Mouse (Mus musculus) gastrocnemius, postnatal 14 days (tissue): ENCODE data around the gene Rps28. TPM values are rescaled to one million over a fixed set of nuclear protein-coding genes. Genes with fewer than 3 reads are reported as not detected.
A peak's percentile ranks its signal among the peaks of the same experiment; 100 is the strongest.

ENCODE experiments used
- DNase-seq: peaks from one replicate; pipeline ENCODE4 v3.0.0; 2021; ENCODE audit warnings: mixed read lengths
- intact Hi-C: fragments of 180-260 bp; cut with DNase I; formaldehyde crosslinking; loops from one replicate; pipeline ENCODE4 v1.15.1; 2025; ENCODE audit warnings: low total_unique reads
- total RNA-seq, 2 experiments: library from RNA; stranded (reverse); gene quantifications; 2 replicates each; pipeline ENCODE4 v1.2.3; 2021

Rps28 gene
- total RNA-seq, 2 experiments from 2014 or later, result 867 to 957 TPM

DNA sequence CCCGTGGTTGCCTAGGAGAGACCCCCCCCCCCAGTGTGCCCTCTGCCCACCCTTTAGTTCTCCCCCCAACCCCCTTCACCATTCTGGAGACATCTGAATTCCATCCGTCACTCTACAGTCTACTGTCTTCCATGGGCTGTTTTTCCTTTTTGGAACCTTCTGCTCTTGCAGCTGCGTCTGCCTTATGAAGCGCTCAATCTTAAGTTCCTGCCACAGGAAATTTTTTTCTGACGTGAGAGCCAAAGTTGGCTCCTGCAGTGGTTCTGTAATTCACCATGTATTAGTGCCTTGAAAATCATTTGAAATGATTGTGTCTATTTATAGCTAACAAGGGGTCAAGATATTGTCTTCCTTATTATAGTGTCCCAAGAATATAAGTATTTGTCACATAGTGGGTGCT lies 7.8 kb downstream of the Rps28 start:
- intact Hi-C loops, result no loop called here
- DNase-seq, result no peak

DNA sequence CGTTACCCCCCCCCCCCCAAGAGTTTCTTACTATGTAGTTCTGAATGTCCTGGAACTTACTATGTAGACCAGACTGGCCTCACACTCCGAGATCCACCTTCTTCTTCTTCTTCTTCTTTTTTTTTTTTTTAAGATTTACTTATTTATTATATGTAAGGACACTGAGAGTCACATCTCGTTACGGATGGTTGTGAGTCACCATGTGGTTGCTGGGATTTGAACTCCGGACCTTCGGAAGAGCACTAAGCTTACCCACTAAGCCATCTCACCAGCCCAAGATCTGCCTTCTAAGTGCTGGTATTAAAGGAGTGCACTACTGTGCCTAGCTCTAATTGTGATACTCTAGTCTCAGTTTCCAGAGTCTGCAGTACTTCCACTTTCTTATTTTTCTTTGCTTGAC lies 9.0 kb downstream of the Rps28 start:
- intact Hi-C loops, result no loop called here
- DNase-seq, result no peak

DNA sequence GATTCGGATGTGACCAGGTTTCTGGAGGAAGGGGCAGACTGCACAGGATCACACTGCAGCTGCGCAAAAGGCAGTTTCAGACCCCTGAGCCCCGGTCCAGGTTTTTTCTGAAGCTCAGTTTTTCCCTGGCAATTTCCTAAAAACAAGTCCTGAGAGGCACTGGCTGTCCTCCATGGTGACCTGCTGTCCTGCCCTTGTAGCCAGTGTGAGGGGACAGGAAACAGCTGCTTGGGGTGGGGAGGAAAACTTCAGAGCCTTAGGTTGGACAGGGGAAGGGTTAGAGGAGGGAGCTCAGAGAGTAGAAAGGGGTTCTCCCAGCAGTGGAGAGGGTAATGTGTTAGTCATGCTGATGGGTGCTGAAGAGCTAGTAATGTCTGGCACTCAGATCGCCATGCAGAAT lies 11.4 kb downstream of the Rps28 start:
- no peak for DNase-seq
- intact Hi-C loops, result no loop called here

DNA sequence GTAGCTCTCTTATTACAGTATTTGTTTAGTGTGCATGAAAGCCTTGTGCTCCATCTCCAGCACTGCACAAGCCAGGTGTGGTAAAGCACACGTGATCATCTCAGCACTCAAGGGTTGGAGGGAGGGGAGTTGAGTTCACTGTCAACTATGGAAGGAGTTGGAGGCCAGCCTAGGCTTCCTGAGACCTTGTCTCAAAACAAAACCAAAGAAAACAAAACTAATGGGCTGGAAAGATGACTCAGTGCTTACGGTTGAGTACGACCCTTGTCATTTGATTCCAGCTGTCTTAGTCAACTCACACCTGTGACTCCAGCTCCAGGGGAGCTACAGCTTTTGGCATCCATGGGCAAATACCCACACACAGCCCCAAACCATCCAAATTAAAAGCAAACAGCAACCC lies 11.9 kb downstream of the Rps28 start:
- no peak for DNase-seq
- intact Hi-C loops, result no loop called here

DNA sequence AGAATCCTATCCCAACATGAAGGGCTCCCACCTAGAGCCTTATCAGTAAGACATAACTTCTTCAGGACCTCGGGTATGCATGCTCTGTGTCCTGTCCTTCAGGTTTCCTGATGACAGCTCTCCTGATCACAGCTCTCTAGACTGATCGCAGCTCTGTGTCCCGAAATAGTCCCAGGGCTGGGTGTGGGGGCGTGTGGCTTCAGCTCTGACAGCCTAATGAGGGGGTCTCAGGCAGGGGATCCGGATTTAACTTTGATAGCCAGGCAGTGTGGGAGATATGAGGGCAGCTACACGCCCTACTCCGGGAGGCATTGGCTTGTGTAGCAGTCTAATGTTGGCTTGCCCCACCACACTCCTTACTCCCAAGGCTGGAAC lies 13.2 kb downstream of the Rps28 start:
- DNase-seq, result no peak
- intact Hi-C loops, result no loop called here

DNA sequence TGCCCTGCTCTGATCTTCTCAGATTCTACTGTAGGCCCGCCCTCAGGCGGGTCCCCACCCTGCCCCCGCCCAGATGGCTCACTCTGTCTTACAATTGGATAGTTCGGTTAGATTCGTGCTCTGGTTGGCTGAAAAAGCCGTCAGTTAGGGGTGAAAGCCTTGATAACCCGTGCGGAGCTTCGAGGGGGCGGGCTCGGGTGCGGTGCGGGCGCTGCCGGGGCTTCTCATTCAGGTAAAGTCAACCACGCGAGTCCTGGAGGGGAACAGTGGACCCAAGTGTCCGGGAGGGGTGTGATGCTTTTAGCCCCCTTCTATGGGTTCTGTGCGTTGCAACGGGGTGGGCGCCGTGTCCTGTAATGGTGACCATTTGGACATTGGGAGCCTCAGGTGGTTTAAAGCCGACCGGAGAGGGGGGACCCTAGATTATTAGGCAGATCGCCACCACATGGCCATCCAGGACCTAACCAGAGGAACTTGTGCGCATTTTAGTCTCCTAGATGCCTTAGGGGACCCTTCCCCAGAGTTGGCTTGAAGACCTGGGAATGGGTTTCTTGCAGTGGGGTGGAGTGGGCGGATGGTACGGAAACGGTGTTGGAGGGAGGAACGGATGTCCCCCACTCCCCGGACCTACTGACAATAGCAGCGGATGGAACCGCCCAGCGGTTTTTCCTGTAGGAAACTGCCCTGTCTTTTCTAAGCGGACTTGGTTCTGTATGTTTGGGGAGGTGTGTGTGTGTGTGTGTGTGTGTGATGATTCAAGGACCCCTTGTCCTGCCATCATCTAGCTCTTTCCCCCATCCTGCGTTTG lies 13.8 kb downstream of the Rps28 start, which contains the start of gene Kank3:
TSS of gene Kank3 (plus strand) at position 186 of the 808 bp plus-strand sequence.
- intact Hi-C loops, result no loop called here

DNA sequence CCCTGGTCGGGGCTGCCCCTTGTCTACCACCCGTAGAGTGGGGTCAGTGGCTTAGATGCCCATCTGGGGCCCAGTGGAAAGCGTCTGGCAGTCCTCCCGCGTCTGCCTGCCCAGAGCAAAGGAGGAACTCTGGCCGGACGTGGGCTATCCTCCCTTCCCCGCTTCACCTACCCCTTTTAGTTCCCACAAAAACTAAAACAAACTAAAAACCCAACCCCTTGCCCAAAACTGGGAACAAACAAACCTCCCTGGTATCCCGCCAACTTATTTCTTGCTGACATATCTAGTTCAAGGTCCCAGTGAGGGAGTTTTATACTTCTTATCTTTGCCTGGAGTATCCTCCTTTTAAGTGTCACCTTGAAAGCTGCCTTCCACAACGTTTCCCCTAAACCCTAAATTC lies 16.2 kb downstream of the Rps28 start:
- DNase-seq, result no peak
- intact Hi-C loops, result no loop called here

More for the DNA sequence above, 13.8 kb downstream of the Rps28 start, which contains the start of gene Kank3:
- peak; percentile 93 for DNase-seq

DNA sequence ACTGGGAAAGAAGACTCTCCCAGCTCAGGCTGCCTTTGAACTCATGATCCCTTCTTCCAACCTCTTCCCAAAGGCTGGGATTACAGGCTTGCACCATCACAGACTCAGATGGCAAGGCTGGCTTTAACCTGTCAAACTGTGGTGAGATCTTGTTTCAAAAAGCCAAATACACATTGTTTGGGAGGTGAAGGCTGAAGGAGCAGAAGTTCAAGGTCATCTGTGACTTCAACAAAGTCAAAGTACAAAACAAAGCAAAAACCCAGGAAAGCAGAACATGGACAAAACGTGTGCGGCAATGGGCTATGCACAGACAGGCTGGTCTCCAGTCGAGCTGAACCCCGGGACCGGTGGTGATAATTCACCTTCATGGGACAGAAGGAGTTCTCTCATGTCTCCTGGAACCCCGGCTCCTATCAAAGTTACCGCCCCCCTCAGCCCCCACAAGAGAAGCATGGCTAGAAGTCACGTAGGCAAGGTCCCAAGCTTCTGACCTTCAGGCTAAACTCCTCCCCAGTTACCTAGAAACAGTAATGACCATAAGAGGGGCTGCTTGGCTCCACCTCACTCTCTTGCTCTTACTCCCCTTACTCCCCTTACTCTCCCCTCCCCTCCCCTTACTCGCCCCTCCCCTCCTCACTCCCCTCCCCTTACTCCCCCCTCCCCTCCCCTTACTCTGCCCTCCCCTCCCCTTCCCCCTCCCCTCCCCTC lies 17.0 kb downstream of the Rps28 start:
- intact Hi-C loops, result no loop called here

DNA sequence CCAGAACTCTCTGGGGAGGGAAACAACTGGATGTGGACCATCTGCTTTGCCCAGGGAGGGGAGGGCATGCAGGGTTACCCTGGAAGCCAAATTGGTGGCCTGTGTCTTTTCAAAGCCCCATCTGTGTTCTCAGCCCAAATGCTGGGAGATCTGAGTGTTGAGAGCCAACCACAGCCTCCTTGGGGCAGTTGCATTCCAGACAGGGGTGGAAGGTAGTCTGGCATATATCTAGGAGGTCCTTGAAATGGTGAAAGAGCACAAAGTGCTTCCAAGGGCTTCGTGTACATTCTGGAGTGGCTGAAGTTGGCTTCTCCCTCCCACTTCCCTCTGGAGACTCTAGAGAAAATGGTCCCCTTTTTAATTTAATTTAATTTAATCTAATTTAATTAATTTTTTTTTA lies 19.6 kb downstream of the Rps28 start:
- no peak for DNase-seq
- intact Hi-C loops, result loop anchor here (5.0 kb wide), 1 partner anchor 57 kb away; no protein-coding TSS in a partner anchor

More for the DNA sequence above, 17.0 kb downstream of the Rps28 start:
- no peak for DNase-seq

DNA sequence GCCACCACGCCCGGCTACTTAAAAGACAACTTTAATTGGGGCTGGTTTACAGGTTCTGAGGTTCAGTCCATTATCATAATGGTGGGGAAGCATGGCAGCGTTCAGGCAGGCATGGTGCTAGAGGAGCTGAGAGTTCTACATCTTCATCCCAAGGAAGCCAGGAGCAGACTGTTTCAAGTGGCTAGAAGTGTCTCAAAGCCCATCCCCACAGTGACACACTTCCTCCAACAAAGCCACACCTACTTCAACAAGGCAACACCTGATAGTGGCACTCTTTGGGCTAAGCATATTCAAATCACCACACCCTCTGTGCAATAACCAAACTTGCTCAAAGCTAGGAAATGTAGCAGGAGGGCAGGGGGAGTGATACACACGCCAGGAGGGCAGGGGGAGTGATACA lies 20.2 kb downstream of the Rps28 start:
- intact Hi-C loops, result loop anchor here (5.0 kb wide), 1 partner anchor 57 kb away; no protein-coding TSS in a partner anchor

DNA sequence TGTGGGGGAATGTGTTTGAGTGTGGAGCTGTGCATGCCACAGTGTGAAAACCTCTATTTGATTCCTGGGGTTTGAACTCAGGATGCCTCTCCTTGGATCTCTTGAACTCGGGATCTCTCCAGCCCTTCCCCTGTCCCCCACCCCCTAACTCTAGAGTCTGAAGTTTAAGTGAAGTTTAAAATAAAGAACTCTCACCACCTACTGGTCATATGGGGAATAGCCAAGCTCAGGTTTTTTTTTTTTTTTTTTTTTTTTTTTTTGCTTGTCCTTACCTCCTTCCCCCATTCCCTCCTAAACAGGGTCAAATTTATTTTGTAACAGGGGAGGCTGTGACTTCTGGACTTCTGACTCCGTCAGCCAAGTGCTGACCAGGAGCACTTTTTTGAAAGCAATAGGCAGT lies 22.1 kb downstream of the Rps28 start:
- intact Hi-C loops, result loop anchor here (5.0 kb wide), 1 partner anchor 55 kb away; no protein-coding TSS in a partner anchor
- no peak for DNase-seq

More for the DNA sequence above, 20.2 kb downstream of the Rps28 start:
- no peak for DNase-seq

DNA sequence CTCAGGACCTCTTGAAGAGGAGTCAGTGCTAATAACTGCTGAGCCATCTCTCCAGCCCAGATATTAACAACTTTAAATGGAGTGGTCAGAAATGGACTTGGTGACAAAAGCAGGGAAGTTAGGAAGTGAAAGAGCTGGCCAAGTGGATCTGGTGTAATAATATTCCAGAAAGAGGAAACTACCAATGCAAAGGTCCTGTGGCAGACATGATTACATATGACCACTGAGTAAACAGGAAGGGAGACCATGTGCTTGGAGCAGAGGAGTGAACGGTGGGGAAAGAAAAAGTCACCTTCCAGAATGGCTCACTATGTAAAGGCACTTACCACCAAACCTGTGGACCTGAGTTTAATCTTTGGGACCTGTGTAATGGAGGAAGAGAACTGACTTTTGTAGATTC lies 25.1 kb downstream of the Rps28 start:
- intact Hi-C loops, result no loop called here

DNA sequence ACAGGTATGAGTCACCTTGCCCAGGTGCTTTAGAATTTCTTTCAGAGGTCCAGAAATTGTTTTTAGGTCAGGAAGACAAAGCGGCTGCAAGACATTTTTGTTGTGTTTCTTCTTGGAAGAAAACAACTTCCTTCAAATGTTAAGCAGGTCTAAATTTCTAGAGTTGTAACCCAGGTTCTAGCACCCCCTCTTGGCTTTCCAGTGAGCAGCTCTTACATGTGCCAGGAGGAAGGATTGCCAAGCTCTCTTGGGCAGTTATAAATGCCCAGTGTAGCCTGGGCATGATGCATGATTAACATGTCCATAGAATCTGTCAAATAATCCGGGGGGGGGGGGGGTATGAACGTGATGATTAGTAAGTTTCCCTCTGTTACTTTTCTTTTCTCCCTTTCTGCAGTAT lies 26.1 kb downstream of the Rps28 start:
- DNase-seq, result no peak

More for the DNA sequence above, 25.1 kb downstream of the Rps28 start:
- DNase-seq, result no peak

DNA sequence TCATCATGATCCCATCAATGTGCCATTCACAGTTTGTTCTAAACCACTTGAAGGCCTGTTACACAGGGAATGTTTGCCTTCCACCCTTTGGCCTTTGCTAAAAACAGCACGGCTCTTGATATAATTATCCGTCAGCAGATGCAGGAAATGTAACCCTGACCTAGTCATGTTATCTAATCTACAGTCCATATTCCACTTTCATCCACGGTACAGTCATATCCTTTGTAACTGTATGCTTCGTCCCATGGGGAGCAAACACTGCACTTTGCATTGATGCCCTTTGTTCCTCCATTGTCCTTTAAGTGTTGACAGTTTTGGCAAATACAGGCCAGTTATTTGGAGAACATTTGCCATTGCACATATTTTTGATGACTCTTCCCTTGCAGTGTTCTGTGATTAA lies 35.6 kb downstream of the Rps28 start:
- DNase-seq, result no peak
- intact Hi-C loops, result no loop called here

More for the DNA sequence above, 26.1 kb downstream of the Rps28 start:
- intact Hi-C loops, result no loop called here

DNA sequence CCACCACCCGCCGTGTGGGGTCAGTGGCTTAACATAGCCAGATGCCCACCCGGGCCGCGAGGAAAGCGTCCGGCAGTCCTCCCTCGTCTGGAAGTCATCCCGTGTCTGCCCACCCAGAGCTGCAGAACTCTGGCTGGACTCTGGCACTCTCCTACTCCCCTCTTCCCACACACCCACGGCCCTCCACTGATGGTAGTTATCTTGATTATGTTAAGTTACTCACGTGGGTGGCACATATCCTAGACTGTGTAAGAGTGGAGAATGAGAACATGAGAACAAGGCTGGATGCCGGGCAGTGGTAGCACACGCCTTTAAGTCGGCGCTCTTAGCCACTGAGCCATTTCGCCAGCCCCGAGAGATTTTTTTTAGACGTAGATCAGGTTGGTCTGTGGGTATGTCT lies 38.0 kb downstream of the Rps28 start:
- no peak for DNase-seq
- intact Hi-C loops, result no loop called here

DNA sequence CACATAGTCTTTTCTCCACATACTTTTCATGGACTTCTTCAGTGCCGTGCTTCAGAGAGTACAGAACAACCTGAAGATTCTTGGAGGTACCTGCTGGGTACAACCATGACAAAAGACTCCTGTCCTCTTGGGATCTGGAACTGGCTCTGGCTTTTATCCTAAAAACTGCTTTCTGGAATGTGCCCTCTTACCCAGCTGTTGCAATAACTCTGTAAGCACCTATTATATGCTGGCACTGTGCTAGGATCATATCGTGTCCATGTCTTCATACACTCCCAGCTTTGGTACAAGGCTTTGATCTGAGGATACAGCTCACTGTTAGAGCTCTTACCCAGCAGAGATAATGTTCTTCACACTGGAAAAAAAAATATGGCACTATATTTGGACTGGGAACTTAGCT lies 39.4 kb downstream of the Rps28 start:
- intact Hi-C loops, result no loop called here
- no peak for DNase-seq

DNA sequence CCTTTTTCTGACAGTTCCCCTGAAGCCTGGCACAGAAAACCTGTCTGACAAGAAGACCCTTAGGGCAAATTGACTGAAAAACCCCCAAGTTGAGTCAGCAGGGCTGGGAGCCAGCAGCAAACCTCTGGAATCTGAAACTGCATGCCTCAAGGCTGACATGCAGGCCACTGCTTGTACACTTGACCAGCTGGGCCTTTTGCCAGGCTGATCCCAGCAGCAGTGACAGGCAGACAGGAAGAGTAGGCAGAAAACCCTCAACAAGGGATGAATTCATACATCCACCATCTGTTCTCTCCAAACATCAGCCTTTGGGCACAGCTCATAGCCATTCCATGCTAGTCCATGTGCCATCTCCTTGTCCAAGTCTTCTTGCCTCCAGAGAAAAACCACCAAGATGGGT lies 41.0 kb downstream of the Rps28 start:
- peak; percentile 86 for DNase-seq
- intact Hi-C loops, result no loop called here

DNA sequence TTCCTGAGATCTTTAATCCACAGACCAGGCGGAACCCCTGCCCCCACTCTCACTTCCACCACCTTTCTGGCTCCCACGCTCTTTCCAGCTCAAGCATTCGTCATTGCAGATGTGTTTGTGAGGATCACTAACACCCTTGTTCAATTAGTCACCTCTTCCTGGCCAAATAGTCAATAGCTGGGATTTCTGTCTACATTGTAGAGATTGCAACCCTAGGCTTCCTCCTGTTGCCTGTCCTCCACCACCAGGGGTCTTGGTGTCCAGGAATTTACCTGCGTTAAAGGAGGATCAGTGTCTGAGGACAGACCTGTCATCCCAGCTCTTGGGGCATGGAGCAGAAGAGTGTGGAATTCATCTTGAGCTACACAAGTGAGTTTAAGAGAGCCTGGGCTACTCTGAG lies 42.3 kb downstream of the Rps28 start:
- intact Hi-C loops, result no loop called here
- DNase-seq, result no peak

DNA sequence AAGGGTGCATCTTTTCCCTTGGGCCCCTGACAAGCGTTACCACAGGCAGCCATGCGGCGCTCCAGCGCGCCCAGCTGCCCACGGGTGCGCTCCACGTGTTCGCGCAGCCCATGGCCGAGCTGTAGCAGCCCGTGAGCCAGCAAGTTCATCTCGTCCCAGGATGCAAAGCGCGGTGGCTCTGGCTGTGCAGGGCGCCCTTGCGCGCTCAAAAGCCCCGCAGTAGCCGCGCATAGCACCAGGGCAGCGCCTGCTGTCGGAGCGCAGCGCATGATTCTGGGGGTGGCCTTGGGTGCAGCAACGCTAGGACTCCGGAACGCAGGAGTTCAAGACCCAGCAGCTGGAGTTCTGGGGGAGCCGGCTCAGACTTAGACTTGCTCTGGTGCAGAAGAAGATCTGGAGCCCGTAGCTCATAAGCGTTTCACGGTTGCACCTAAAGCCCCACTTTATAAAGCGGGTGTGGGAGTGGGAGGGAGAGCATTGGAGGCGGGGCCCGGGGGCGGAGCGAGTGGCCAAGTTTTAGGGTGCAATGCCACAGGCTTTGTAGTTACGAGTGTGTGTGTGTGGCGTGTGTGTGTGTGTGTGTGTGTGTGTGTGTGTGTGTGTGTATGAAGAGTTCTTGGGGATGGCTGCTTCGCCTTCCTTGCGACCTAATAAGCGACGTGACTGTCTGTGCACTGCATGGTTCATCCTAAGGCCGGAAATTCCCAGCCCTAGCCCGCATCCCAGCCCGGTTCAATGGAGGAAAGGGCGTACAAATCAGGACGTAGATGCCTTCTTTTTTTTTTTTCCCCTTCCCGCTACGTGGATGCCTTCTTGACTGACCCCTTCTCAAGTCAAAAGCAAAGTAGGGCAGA lies 43.0 kb downstream of the Rps28 start, which contains the start of gene Angptl4:
TSS of gene Angptl4 (minus strand) at position 707 of the 854 bp plus-strand sequence.
- intact Hi-C loops, result no loop called here
- peak; percentile 83 for DNase-seq

DNA sequence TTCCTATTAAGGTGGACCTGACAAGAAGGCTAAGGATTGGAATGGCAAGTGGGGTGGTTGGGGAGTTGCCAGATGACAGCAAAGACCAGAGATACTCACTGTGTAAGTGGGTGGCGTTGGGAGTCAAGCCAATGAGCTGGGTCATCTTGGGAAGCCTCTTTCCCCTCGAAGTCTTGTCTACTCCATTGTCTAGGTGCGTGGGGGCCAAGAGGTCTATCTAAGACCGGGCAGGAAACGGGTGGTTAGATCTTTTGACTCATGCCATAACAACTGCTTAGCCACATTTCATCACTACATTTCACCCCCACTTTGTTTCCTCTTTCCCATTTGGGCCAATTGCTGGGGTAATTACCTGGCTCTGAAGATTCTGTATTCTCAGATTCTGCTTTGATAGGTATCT lies 43.9 kb downstream of the Rps28 start:
- peak; percentile 56 for DNase-seq
- intact Hi-C loops, result no loop called here
